Mouse (Mus musculus) neural tube, embryonic 14.5 days (tissue): ENCODE measurements at regions not wholly inside any gene's neighbourhood (a gene's known extent, or its start where the extent isn't known, plus 50 kb on each side); places are given as distances from the start of the nearest gene placed in this dataset.

Source experiments
- ATAC-seq: fragments of 200-750 bp; cut with Nextera tagmentation; 2 replicates; pipeline ENCODE4 v1.8.0; 2017; ENCODE audit warnings: low read depth, mild to moderate bottlenecking, moderate TSS enrichment, moderate library complexity
- H3K27ac ChIP-seq: fragments of 300-500 bp; sonication (generic); 2 replicates; pipeline ENCODE4 v1.5.1; 2014; ENCODE audit warnings: low read depth, mild to moderate bottlenecking, control low read depth, low read length, moderate library complexity, mixed read lengths
- H3K27me3 ChIP-seq: fragments of 300-500 bp; sonication (generic); 2 replicates; pipeline ENCODE4 v1.6.1; 2014; ENCODE audit warnings: low read length; ENCODE audit not compliant: control insufficient read depth, insufficient read depth
- H3K36me3 ChIP-seq: fragments of 300-500 bp; sonication (generic); 2 replicates; pipeline ENCODE4 v1.6.1; 2014; ENCODE audit warnings: low read length, mixed read lengths; ENCODE audit not compliant: control insufficient read depth, insufficient read depth
- H3K4me1 ChIP-seq: fragments of 300-500 bp; sonication (generic); 2 replicates; pipeline ENCODE4 v1.6.1; 2014; ENCODE audit warnings: low read length; ENCODE audit not compliant: control insufficient read depth, insufficient read depth
- H3K4me2 ChIP-seq: fragments of 300-500 bp; sonication (generic); 2 replicates; pipeline ENCODE4 v1.6.1; 2014; ENCODE audit warnings: mild to moderate bottlenecking, low read depth, low read length, control low read depth
- H3K4me3 ChIP-seq: fragments of 300-500 bp; sonication (generic); 2 replicates; pipeline ENCODE4 v1.5.1; 2014; ENCODE audit warnings: low read depth, low read length, control low read depth, mixed read lengths
- H3K9ac ChIP-seq: fragments of 300-500 bp; sonication (generic); replicated peaks from 2 replicates; pipeline ENCODE4 v1.6.1; 2014; ENCODE audit warnings: low read depth, mild to moderate bottlenecking, control low read depth, low read length, mixed read lengths
- H3K9me3 ChIP-seq: fragments of 300-500 bp; sonication (generic); 2 replicates; pipeline ENCODE4 v1.6.1; 2016; ENCODE audit warnings: low read length; ENCODE audit not compliant: control insufficient read depth
- WGBS: fragments of 180-500 bp; shearing (Covaris S2); extraction: QIAGEN DNeasy Blood & Tissue Kit; methylation state at CpG from one replicate; pipeline ENCODE4 v1.1.7; 2014; 5-methylcytosine and 5-hydroxymethylcytosine counted together

DNA sequence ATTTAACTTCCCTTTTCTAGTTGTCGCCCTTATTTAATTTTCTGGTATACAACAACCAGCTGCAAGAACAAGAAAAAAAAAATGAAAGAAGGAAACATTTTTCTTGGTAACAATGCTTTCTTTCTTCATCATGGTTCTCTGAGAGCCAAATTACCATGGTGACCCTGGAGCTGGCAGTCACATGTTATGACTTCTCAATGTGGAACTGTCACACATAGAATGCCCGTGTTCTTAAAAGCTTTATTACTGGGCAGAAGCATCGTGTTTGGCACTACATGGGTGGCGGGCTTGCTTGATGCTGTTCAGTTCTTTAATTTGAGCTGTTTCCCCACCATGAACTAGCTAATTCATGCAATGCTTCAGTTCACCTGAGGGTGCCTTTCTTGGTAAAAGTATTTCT, 504.7 kb upstream of the Got2 start:
- Histone ChIP-seq H3K27ac (no peak overlapping the region), H3K4me2 (no peak overlapping the region), H3K9ac (no peak overlapping the region), H3K36me3 (no peaks in the 10 kb centered on the region), H3K9me3 (no peaks in the 10 kb centered on the region), H3K27me3 (no peaks in the 10 kb centered on the region), H3K4me1 (no peaks in the 10 kb centered on the region), H3K4me3 (no peak overlapping the region)
- no peak for ATAC-seq
- WGBS: 58% methylated on average over 4 of the region's 4 CpGs

GRCm38 (mm10) chr8:96389251-96389650, 500.9 kb upstream of the Got2 start:
- Histone ChIP-seq H3K9me3 (no peaks in the 10 kb centered on the region), H3K27ac (no peak overlapping the region), H3K36me3 (no peaks in the 10 kb centered on the region), H3K27me3 (no peaks in the 10 kb centered on the region), H3K4me3 (no peak overlapping the region), H3K4me2 (no peak overlapping the region), H3K4me1 (no peaks in the 10 kb centered on the region), H3K9ac (no peak overlapping the region)
- ATAC-seq: no peak
- WGBS: 88% methylated on average over 3 of the region's 3 CpGs

DNA sequence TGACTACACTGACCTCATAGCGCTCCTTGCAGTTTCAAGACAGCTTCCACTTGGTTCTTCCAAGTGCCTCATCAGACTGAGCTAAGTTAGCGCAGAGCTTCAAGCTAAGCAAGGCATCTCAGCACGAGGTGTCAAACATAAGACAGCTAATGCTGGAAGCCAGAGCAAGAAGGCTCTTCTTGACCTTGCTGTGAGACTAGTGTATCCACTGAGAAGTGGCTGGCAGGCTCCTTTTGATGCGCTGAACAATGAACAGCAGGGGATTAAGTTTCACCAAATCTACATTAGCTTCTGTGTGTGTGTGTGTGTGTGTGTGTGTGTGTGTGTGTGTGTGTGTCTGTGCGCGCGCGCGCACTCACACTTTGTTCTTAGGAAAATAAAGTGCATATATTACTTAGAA, 482.2 kb upstream of the Got2 start:
- H3K27ac ChIP-seq: no peak overlapping the region
- no peak overlapping the region for H3K9ac ChIP-seq
- H3K4me2 ChIP-seq: no peak overlapping the region
- H3K4me3 ChIP-seq: no peak overlapping the region
- no peaks in the 10 kb centered on the region for H3K36me3 ChIP-seq
- no peak for ATAC-seq
- H3K4me1 ChIP-seq: no peaks in the 10 kb centered on the region
- H3K27me3 ChIP-seq: no peaks in the 10 kb centered on the region
- no peaks in the 10 kb centered on the region for H3K9me3 ChIP-seq
- 88% methylated on average over 9 of the region's 9 CpGs for WGBS

- ATAC-seq: no peak
- Histone ChIP-seq H3K4me3 (no peak overlapping the region), H3K4me2 (no peak overlapping the region; the same call in 1 of the 2 replicates), H3K9ac (no peak overlapping the region), H3K4me1 (no peaks in the 10 kb centered on the region), H3K27me3 (no peaks in the 10 kb centered on the region), H3K36me3 (no peaks in the 10 kb centered on the region), H3K27ac (no peak overlapping the region), H3K9me3 (no peaks in the 10 kb centered on the region)
- 34% methylated on average over 14 of the region's 14 CpGs for WGBS
These were observed 474.6 kb upstream of the Got2 start for GRCm38 (mm10) chr8:96362853-96363445.

DNA sequence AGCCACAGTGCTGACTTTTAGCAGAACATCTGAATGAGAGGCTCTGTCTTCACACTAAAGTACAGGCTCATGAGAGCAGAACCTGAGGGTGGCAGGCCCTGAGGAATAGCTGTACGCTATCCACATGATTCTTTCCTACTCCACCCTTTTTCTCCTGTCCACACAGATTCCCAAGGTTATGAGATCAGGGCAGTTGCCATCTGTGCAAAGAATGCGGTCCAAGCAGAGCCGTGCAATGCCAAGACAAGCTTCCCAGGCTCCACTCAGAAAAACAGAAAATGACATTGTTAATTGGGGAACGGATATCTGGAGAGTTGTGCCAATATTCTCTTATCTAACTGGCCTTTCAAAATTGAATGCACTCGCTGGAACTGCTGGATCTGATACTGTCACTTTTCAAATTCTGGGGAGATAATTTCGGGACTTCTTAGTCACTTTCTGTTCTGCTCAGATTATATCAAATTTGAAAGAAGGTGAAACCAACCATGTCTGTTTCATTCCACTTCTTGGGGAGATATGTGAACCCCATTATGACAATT, 462.3 kb upstream of the Got2 start:
- Histone ChIP-seq H3K4me2 (no peak overlapping the region), H3K36me3 (no peaks in the 10 kb centered on the region), H3K4me3 (no peak overlapping the region), H3K9ac (no peak overlapping the region), H3K4me1 (no peaks in the 10 kb centered on the region), H3K9me3 (no peaks in the 10 kb centered on the region), H3K27me3 (no peaks in the 10 kb centered on the region), H3K27ac (no peak overlapping the region)
- ATAC-seq: no peak
- 78% methylated on average over 6 of the region's 6 CpGs for WGBS

GRCm38 (mm10) chr8:96349503-96349902, 461.2 kb upstream of the Got2 start:
- H3K27me3 ChIP-seq: no peaks in the 10 kb centered on the region
- no peaks in the 10 kb centered on the region for H3K36me3 ChIP-seq
- WGBS: 70% methylated on average over 6 of the region's 6 CpGs
- no peaks in the 10 kb centered on the region for H3K4me1 ChIP-seq
- H3K9ac ChIP-seq: no peak overlapping the region
- no peak for ATAC-seq
- no peak overlapping the region for H3K4me2 ChIP-seq
- H3K9me3 ChIP-seq: no peaks in the 10 kb centered on the region
- no peak overlapping the region for H3K27ac ChIP-seq
- no peak overlapping the region for H3K4me3 ChIP-seq

DNA sequence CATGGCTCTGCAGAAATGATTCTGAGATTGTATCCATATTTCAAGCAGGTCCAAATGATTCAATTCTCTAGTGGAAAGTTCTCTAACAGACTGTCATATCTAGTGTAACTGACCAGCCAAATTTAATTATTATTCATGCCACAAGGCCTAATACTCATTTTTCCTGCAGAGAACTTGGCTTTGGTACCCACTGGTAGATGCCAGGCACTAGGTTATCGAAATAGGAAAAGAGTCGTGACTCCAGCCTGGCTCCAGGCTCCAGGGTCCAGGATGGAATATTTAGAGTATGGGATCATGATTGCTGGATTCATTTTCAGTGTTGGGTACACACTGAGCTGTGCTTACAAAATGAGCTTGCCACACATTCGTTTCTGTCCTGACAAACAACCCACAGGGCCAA, 452.4 kb upstream of the Got2 start:
- ATAC-seq: no peak
- Histone ChIP-seq H3K27ac (no peak overlapping the region), H3K27me3 (no peaks in the 10 kb centered on the region), H3K4me3 (no peak overlapping the region), H3K4me1 (no peaks in the 10 kb centered on the region), H3K4me2 (no peak overlapping the region), H3K9ac (no peak overlapping the region), H3K9me3 (no peaks in the 10 kb centered on the region), H3K36me3 (no peaks in the 10 kb centered on the region)
- 78% methylated on average over 3 of the region's 3 CpGs for WGBS

DNA sequence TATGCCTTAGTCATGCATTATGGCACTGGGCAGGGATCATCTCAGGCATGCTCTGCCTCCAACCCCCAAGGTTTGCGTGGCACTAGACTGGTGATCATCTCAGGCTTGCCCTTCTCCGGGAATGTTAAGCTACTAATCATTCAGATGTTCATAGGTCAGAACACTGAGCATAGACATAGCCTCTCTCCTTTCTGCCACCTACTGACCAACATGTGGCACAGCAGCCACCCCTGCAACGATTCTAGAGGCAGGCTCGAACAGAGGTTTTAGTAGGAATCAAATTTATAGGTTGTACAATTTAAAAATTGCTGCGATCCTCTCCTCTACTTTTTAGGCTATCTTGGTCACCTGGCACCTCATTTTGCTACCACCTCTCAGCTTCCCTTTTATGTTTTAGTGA, 430.0 kb upstream of the Got2 start:
- Histone ChIP-seq H3K4me1 (no peaks in the 10 kb centered on the region), H3K27me3 (no peaks in the 10 kb centered on the region), H3K9ac (no peak overlapping the region), H3K27ac (no peak overlapping the region), H3K9me3 (no peaks in the 10 kb centered on the region), H3K36me3 (no peaks in the 10 kb centered on the region), H3K4me3 (no peak overlapping the region), H3K4me2 (no peak overlapping the region)
- ATAC-seq: no peak
- 80% methylated on average over 5 of the region's 5 CpGs for WGBS

- H3K36me3 ChIP-seq: no peaks in the 10 kb centered on the region
- no peak overlapping the region for H3K4me3 ChIP-seq
- no peak for ATAC-seq
- no peak overlapping the region for H3K9ac ChIP-seq
- H3K4me1 ChIP-seq: no peaks in the 10 kb centered on the region
- no peaks in the 10 kb centered on the region for H3K27me3 ChIP-seq
- WGBS: 51% methylated on average over 12 of the region's 12 CpGs
- H3K4me2 ChIP-seq: no peak overlapping the region
- no peaks in the 10 kb centered on the region for H3K9me3 ChIP-seq
- H3K27ac ChIP-seq: no peak overlapping the region
These were observed 420.8 kb upstream of the Got2 start for GRCm38 (mm10) chr8:96308989-96309718.
